Mouse (Mus musculus) heart, adult 2 months (tissue): ENCODE measurements around the gene Pfas.

Experiments used
- CTCF ChIP-seq: fragments of 200-600 bp; IDR thresholded peaks from 2 replicates; pipeline ENCODE4 v1.8.1; 2022; ENCODE audit warnings: antibody characterized with exemption, mild to moderate bottlenecking, moderate library complexity
- EP300 ChIP-seq: fragments of 200-500 bp; IDR thresholded peaks from 2 replicates; pipeline ENCODE4 v1.6.1; 2011; ENCODE audit warnings: low read depth, low read length, control low read depth; ENCODE audit not compliant: insufficient read depth
- POLR2A ChIP-seq: fragments of 200-500 bp; IDR thresholded peaks from 2 replicates; pipeline ENCODE4 v1.6.1; 2011; ENCODE audit warnings: mild to moderate bottlenecking, low read depth, low read length, control low read depth; ENCODE audit not compliant: insufficient read depth

DNA sequence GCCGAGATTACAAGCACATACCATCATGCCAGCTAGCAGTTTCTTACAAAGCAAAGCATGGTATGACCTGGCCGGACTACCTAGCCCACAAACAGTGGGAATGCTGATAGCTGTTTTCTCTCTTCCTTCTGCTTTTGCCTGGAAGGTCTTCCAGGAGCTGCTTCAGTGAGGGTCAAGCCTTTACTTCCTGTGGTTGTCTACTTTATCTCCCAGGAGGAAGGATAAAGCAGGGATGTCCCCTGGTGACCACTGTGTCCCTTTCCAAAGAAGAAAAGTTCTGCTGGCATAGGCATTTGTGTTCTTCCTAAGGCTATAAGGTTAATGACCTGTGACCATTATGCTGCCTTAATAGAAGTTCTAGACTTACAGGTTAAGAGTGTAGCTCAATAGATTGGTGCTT is 44.9 kb downstream of the Pfas start:
- TF ChIP-seq EP300 = no peak
- no peak for TF ChIP-seq CTCF
- TF ChIP-seq POLR2A = no peak
